Mouse (Mus musculus) ES-E14 (cell line): ENCODE results near the gene Nfic. TPM values are rescaled to one million over a fixed set of nuclear protein-coding genes. Genes with fewer than 3 reads are reported as not detected.

ENCODE experiments used
- DNase-seq: peaks from one replicate; pipeline ENCODE4 v3.0.0-alpha.2; 2013; ENCODE audit warnings: low read depth, low spot score
- H3K27ac ChIP-seq: 2 replicates; pipeline ENCODE4 v1.5.1; 2012; ENCODE audit warnings: low read depth, mild to moderate bottlenecking, low read length, moderate library complexity, mixed read lengths; ENCODE audit not compliant: poor library complexity, insufficient read depth, severe bottlenecking
- H3K36me3 ChIP-seq: 2 replicates; pipeline ENCODE4 v1.6.1; 2012; ENCODE audit warnings: mild to moderate bottlenecking, low read length, moderate library complexity, mixed read lengths; ENCODE audit not compliant: control insufficient read depth, poor library complexity, insufficient read depth, severe bottlenecking
- H3K4me1 ChIP-seq, 2 experiments: fragments of 150-350 bp in 1 of 2; sonication (generic) in 1 of 2; 2 replicates each; pipeline ENCODE4 v1.6.1; 2012; ENCODE audit warnings: low read length in 2 of 2, mild to moderate bottlenecking in 1 of 2, mixed read lengths in 1 of 2; ENCODE audit not compliant: control insufficient read depth in 2 of 2, insufficient read depth in 2 of 2, poor library complexity in 1 of 2
- H3K4me3 ChIP-seq, 2 experiments: fragments of 150-350 bp in 1 of 2; sonication (generic) in 1 of 2; 2 replicates each; pipeline ENCODE4 v1.5.1; 2012; ENCODE audit warnings: low read length in 2 of 2, low read depth in 1 of 2, mild to moderate bottlenecking in 1 of 2, mixed read lengths in 1 of 2; ENCODE audit not compliant: insufficient read depth in 1 of 2, poor library complexity in 1 of 2, severe bottlenecking in 1 of 2
- H3K9ac ChIP-seq: 2 replicates; pipeline ENCODE4 v1.6.1; 2012; ENCODE audit warnings: low read depth, mild to moderate bottlenecking, low read length, mixed read lengths; ENCODE audit not compliant: poor library complexity, insufficient read depth, severe bottlenecking
- H3K9me3 ChIP-seq: fragments of 150-350 bp; sonication (generic); 2 replicates; pipeline ENCODE4 v1.6.1; 2012; ENCODE audit warnings: low read depth, mild to moderate bottlenecking, low read length; ENCODE audit not compliant: control insufficient read depth, insufficient read depth
- CHD2 ChIP-seq: IDR thresholded peaks from 2 replicates; pipeline ENCODE4 v1.6.1; 2014; ENCODE audit warnings: mild to moderate bottlenecking, low read depth, low read length, inconsistent platforms
- HCFC1 ChIP-seq: IDR thresholded peaks from 2 replicates; pipeline ENCODE4 v1.6.1; 2012; ENCODE audit warnings: low read length, inconsistent platforms, borderline replicate concordance; ENCODE audit not compliant: insufficient read depth
- MAFK ChIP-seq: IDR thresholded peaks from 2 replicates; pipeline ENCODE4 v1.6.1; 2014; ENCODE audit warnings: mild to moderate bottlenecking, low read depth, low read length, inconsistent platforms; ENCODE audit not compliant: insufficient read depth
- ZC3H11A ChIP-seq: IDR thresholded peaks from 2 replicates; pipeline ENCODE4 v1.6.1; 2012; ENCODE audit warnings: low read depth, mild to moderate bottlenecking, inconsistent platforms, low read length, borderline replicate concordance
- ZNF384 ChIP-seq: IDR thresholded peaks from 2 replicates; pipeline ENCODE4 v1.6.1; 2012; ENCODE audit warnings: low read depth, low read length, inconsistent platforms
- in situ Hi-C, 2 experiments: fragments of 600-800 bp; cut with MboI; formaldehyde crosslinking; loops; one replicate each; pipeline ENCODE4 v1.15.1; 2025; ENCODE audit warnings: low sequenced_read_pairs in 2 of 2, inconsistent platforms in 1 of 2; ENCODE audit not compliant: unreplicated experiment in 2 of 2
- total RNA-seq: library from RNA; depleted of rRNA; stranded (reverse); fragments of 300-350 nt; gene quantifications from 2 replicates; pipeline ENCODE4 v1.2.3, GENCODE M21; 2012

Gene Nfic
- total RNA-seq, 1 experiment: 4.9 TPM

- in situ Hi-C loops: no loop called here
- TF ChIP-seq CHD2: no peak
- TF ChIP-seq ZC3H11A: no peak
- no peak for TF ChIP-seq ZNF384
- TF ChIP-seq MAFK: no peak
- no peak for TF ChIP-seq HCFC1
- Histone ChIP-seq H3K36me3 (peaks cover 12% of the 10 kb centered on the region), H3K9ac (0 out of 2 replicates have a peak within 1 kb of the TSS, but pooled peaks have one; percentile 28), H3K27ac (no peak within 1 kb of the TSS), H3K4me1 (peaks cover 0 to 23% of the 10 kb centered on the region in 2 experiments; a peak in 2 of 4 replicates), H3K9me3 (no peaks in the 10 kb centered on the region), H3K4me3 (0 out of 4 replicates have a peak within 1 kb of the TSS, but pooled peaks of 1 of the 2 experiments have one; percentile 44)
- DNase-seq: no peak
These were observed 62.7 kb downstream of the Nfic start, which contains the start of gene Smim24 for GRCm38 (mm10) chr10:81392781-81393185. TSS of gene Smim24 (plus strand) at chr10:81393051.

DNA sequence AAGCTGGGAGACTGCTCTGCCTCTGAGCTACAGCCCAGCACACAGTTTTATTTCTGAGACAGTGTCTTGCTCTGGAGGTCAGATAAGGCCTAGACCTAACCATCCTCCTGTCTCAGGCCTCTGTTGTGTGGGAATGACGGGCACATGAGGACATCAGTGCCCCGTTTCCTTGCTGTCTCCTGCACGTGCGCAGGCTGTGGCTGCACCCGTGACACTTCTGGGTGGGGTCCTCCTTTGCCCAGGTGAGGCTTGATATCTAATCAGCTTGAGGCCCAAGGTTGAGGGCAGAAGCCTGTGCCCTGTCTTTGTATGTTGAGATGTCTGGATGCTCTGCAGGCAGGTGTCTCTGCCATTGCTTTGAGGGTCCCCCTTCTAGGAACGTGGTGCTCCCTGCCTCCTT lies 63.2 kb downstream of the Nfic start:
- Histone ChIP-seq H3K9ac (no peak overlapping the region), H3K27ac (no peak overlapping the region)
- TF ChIP-seq ZC3H11A (no peak), CHD2 (no peak), ZNF384 (no peak), HCFC1 (no peak), MAFK (no peak)

GRCm38 (mm10) chr10:81390678-81390965 lies 64.8 kb downstream of the Nfic start:
- peaks cover 0 to 19% of the 10 kb centered on the region in 2 experiments; a peak in 2 of 4 replicates for H3K4me1 ChIP-seq
- in situ Hi-C loops: no loop called here
- no peak overlapping the region for H3K9ac ChIP-seq
- TF ChIP-seq ZC3H11A (no peak), ZNF384 (no peak), CHD2 (no peak), HCFC1 (no peak), MAFK (no peak)
- no peak for DNase-seq
- no peaks in the 10 kb centered on the region for H3K9me3 ChIP-seq
- no peak overlapping the region for H3K27ac ChIP-seq
- no peak overlapping the region for H3K4me3 ChIP-seq
- peaks cover 34% of the 10 kb centered on the region for H3K36me3 ChIP-seq

More for the DNA sequence above, 63.2 kb downstream of the Nfic start:
- no peak for DNase-seq
- Histone ChIP-seq H3K9me3 (no peaks in the 10 kb centered on the region), H3K4me1 (peaks cover 0 to 21% of the 10 kb centered on the region in 2 experiments; a peak in 2 of 4 replicates), H3K36me3 (peaks cover 18% of the 10 kb centered on the region), H3K4me3 (no peak overlapping the region)
- in situ Hi-C loops: no loop called here

- DNase-seq: no peak
- no peak overlapping the region for H3K4me3 ChIP-seq
- no peak overlapping the region for H3K9ac ChIP-seq
- no peaks in the 10 kb centered on the region for H3K9me3 ChIP-seq
- no peak overlapping the region for H3K27ac ChIP-seq
- H3K36me3 ChIP-seq: peaks cover 35% of the 10 kb centered on the region
- in situ Hi-C loops: no loop called here
- TF ChIP-seq MAFK: no peak
- H3K4me1 ChIP-seq: peaks cover 0 to 19% of the 10 kb centered on the region in 2 experiments; a peak in 2 of 4 replicates
These were observed 65.4 kb downstream of the Nfic start for GRCm38 (mm10) chr10:81389801-81390677.

DNA sequence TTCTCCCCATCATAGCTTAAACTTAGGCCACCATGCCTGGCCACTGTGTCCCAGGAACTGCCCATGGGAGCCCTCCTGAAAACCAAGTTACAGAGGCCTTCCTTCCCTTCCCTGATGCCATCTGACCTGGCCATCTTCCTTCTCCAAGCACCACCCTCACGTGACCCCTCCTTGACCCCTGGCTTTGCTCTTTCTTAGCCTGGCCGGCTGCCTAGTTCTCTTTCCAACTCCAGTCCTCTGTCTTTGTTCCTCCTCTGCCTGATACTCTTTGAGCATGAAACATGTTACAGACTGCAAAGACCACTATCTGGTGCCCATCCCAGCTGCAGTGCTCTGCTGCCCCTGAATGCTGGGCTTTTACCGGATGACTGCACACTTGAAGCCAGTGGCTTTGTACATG lies 66.1 kb downstream of the Nfic start:
- in situ Hi-C loops: no loop called here
- H3K9ac ChIP-seq: no peak overlapping the region

More for the DNA sequence above, 66.1 kb downstream of the Nfic start:
- Histone ChIP-seq H3K4me3 (no peak overlapping the region), H3K4me1 (peaks cover 0 to 19% of the 10 kb centered on the region in 2 experiments; a peak in 2 of 4 replicates), H3K9me3 (no peaks in the 10 kb centered on the region), H3K36me3 (peaks cover 35% of the 10 kb centered on the region), H3K27ac (no peak overlapping the region)
- DNase-seq: no peak
- no peak for TF ChIP-seq MAFK
- no peak for TF ChIP-seq ZC3H11A
- TF ChIP-seq HCFC1: no peak
- TF ChIP-seq CHD2: no peak
- no peak for TF ChIP-seq ZNF384
